Mouse (Mus musculus): ENCODE results near the gene Myt1l.

Gene Myt1l

DNA sequence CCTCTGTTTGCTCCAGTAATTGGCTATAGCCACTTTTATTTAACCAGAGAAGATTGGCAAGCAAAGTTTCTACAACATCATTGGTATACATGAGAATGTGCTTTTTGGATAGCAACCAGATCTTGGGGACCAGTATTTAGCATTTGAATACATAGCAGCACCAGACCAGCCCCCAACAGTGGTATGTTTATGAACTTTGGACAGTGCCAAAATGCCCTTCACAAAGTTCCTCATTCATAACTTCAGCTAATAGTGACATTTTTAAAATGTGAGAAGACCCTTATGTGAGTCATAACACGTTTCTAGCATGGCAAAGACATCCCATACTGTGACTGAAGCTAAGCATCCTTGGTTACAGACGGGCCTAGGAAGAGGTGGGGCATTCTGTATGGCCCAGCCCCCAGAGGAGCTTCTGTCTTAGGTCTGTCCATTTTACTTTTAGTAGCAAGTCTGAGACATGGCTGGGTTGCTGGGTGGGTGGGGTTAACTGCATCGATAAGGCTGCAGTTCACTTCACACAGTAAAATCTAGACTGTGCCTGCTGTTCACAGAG is 369.4 kb downstream of the Myt1l start:
- no peak for DNase-seq (ENCODE audit: low read depth, low spot score)

DNA sequence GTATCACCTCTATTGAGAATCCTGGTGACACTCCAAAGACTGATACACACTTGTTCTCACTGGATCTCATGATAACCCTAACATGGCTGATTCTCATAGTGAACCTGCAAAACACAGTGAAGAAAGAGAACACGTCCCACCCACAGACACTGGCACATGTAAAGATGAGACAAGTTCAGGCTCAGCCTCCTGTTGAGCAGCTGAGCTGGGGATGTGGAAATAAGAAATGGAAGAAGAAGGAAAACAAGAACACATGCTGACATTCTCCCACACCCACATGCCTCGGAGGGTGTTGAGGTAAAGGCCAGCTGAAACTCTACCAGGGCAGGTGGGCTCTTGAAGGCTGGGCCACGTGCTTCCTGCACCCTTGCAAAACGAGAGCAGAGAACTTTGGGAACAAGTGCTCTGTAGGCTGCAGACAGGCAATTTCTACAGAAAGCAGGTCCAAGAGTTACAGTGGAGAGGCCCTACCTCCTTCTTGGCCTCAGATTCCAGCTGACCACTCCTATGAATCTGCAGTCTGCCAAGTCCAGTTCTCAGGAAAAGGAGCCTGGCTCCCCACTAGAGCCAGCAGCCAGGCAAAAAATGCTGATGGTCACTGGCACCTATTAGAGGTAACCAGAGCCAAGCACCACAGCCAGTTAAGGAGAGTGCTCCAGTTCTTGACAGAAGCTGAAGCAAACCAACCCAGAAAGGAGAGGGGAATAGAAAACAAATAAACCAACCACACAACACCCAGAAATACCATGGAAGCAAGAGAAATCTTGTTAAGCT is 376.1 kb downstream of the Myt1l start:
- DNase-seq (ENCODE audit: low read depth, low spot score): no peak

DNA sequence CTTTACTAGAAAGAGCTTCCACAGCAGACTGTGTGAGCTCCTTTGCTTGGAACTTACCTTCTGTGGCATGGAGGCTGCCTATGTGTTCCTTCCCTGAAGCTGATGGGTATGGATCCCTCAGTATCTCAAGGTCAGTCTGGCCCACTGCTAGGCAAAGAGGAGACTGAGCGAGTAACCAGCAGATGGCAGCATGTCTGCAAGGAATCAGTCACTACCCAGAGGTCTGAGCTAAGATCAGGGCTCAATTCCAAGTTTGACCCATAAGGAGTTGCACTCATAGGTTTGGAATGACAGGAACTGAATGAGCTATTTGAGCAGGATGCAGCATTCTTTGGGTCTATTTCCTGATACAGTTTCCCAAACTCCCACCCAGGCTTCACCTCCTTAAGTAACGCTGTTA is 378.9 kb downstream of the Myt1l start:
- DNase-seq (ENCODE audit: low read depth, low spot score): peak; percentile 36

DNA sequence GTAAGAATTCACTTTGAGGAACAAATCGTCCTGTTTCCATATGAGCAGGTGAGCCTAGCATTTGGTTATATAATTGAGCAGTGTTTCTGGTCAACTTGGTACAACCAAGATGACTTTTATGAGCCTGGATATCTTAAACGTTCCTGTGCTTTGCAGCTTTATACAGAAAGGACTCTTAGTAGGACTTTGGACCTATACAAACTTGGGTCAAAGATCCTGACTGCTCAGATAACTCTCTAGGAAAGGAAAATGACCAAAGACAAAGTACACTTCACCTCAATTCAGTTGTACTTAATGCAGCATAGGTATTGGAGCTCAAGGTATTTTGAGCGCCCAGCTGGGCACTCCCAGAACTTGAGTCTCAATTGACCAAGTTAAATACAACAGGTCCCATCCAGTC is 388.0 kb downstream of the Myt1l start:
- no peak for DNase-seq (ENCODE audit: low read depth, low spot score)

DNA sequence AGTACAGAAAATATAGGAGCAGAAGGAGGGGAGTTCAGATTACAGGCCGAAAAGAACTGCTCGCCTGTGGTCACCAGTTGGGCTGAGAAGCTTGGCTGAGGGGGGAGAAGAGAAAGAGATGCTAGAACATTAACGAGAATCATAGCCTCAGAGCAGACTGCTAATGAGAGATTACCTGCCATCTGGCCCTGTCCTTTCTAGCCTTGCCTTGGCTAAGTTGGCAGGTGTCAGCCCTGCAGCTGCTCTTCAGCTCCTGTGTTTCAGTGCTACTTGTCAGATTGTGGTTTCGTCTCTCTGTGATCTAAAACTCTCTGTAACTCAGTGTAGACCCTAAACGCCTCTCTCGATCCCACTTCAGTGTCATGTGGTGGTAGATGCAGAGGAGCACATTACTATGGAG is 388.6 kb downstream of the Myt1l start:
- DNase-seq (ENCODE audit: low read depth, low spot score): no peak

DNA sequence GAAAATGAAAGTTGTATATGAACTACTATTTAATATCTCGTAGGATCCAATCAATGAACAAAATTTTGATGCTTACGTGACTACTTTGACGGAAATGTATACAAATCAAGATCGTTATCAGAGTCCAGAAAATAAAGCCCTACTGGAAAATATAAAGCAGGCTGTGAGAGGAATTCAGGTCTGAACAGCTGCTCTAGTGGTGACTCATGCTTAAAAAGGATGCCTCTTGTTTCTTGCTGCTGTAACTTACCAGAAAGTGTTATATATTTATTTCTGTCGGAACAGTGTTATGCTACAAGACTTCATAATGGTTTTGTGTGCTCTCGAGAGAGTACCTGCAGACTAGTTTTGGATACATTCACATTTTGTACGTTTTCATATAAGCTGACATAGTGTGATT is 392.1 kb downstream of the Myt1l start:
- DNase-seq (ENCODE audit: low read depth, low spot score): no peak

DNA sequence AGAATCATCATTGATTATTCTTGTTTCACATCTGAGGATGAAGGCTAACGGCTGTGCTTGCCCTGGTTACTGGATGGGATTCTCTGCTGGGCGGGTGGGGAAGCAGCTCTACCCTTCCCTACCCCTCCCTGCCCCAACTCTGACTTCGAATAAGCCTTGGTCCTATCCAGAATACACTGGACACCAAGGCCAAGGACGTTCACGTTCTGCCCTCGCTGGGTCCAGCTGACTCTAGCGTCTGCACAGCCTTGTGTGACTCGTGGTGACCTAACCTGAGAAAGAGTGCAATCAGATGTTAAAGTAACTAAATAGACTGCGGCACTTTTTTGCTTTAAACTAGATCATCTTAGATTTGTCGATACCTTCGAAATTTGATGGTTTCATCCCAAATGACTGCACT is 393.3 kb downstream of the Myt1l start:
- no peak for DNase-seq (ENCODE audit: low read depth, low spot score)

DNA sequence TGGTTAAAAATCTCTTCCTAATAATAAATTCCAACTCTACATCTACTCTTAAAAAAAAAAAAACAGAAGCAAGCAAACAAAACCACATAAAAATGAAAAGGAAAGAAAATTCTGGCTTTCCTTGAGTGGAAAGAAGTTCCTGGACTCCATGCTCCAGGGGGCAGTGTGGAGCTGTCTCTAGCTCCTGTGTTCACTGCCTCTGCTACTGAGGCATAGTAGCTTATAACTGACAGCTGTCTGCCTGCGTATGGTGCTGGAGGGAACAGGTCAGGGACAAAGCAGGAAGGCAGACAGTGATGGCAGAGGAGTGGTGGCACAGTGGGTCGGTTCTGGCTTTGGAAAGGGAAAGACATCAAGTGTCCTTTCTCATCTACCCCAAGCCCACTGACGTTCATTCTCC is 398.7 kb downstream of the Myt1l start:
- peak; percentile 30 for DNase-seq (ENCODE audit: low read depth, low spot score)

DNA sequence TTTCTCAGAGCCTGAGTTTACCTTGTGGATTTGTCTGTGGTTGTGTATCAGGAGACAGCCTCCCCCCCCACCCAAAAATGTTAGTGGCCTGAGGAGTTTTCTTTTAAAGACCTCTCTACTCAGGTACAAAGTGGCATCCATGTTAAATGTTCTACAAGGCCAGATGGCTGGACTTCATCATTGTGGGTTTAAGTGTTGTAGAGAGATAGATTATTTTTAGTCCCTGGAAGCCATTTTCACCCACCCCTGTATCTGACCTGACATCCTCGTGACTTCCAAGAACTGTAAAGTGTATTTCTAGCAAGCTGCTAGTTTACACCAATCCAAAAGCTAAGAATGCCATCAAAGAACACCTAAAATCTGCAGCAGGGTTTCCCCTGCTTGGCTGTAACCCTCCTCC is 402.4 kb downstream of the Myt1l start:
- DNase-seq (ENCODE audit: low read depth, low spot score): no peak

DNA sequence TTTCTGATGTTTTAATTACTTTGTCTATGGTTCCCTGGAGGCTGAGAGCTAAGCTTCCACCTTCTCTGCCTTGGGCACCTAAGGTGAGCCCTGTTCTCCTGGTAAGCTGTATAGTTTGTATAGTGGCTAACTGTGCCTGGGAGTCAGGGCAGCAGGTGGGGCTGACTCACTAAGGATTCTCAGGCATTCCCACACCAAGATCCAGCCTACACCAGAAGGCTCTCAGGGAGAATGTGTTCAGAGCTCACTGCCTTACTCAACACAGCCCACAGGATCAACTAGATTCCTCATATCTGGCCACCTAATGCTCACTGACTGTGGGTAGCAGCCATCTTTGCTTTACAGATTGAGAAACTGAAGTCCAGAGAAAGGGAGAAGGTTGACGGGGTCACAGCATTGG is 404.8 kb downstream of the Myt1l start:
- DNase-seq (ENCODE audit: low read depth, low spot score): no peak

DNA sequence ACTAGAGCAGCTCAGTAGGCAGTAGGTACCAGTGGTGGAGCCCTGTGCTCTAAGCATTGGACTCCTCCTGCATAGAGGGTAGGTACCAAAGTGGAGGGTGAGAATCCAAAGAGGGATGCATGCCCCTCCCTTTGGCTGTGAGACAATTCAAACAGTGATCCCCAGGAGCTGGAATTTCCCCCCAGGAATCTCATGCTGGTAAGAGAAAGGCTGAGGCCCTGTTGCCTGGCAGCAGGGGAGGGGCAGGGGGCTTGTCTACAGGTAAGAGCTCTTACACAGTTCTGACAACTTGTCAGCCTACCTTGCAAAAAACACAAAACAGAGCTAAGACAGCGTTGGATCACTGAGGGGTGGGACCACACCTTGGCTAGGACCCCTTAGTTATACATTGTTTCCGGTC is 405.3 kb downstream of the Myt1l start:
- DNase-seq (ENCODE audit: low read depth, low spot score): no peak

DNA sequence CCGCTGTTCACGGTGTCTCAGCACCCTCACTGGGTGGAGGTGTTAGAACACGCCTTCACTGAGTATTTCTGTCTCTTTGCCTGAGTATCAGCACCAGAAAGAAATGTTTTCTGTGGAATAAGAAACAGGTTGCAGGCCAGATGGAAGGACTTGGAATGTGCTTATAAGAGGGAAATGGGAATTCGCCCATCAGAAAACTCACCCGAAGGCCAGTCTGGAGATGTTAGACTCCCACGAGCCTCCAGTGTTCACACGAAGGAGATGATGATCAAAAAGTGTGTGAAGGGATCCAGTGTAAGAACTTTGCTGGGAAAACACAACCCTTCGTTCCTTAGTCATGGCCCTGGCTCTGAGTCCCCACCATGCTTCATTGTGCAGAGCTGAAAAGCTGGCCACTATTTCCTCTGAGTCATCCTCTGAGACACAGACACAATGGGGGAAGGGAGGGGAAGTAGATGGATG is 406.0 kb downstream of the Myt1l start:
- no peak for DNase-seq (ENCODE audit: low read depth, low spot score)

DNA sequence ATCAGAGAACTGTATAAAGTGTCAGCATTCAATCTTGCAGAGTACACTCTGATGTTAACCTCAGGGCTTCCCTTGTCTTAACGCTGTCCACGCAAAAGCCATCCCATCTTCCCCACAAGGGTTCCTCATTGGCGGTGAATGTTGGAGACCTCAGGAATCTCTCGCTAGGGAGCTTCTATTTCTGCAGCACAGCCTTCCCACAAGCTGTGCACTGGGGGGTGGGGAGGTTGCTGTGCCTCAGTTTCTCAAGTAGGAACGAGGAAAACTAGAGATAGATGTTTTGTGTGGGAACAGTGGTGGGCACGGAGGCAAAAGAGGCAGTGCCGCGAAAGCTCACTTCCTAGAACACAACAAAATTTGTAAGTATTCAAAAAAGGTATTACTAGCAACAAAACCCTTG is 409.1 kb downstream of the Myt1l start, which contains the start of gene Pxdn:
TSS of gene Pxdn (plus strand) at position 301 of the 400 bp plus-strand sequence.
- DNase-seq (ENCODE audit: low read depth, low spot score): no peak

DNA sequence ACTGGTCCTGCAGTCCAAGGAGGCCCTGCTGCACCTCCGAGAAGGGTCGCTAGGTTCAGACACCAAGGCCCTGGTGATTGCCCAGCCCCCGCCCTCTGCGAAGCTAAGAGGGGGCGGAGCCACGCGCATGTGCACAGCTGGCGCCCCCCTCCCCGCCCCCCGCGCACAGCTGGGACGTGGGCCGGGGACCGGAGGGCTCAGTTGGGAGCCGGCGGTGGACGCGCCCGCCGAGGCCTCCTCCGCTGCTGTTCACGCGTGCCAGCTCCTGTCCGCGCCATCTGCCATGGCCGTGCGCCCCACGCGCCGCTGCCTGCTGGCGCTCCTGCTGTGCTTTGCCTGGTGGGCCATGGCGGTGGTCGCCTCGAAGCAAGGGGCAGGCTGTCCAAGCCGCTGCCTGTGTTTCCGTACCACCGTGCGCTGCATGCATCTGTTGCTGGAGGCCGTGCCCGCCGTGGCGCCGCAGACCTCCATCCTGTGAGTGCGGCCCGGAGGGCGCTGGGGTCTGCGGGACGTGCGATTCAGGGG is 409.7 kb downstream of the Myt1l start:
- DNase-seq (ENCODE audit: low read depth, low spot score): peak; percentile 89

DNA sequence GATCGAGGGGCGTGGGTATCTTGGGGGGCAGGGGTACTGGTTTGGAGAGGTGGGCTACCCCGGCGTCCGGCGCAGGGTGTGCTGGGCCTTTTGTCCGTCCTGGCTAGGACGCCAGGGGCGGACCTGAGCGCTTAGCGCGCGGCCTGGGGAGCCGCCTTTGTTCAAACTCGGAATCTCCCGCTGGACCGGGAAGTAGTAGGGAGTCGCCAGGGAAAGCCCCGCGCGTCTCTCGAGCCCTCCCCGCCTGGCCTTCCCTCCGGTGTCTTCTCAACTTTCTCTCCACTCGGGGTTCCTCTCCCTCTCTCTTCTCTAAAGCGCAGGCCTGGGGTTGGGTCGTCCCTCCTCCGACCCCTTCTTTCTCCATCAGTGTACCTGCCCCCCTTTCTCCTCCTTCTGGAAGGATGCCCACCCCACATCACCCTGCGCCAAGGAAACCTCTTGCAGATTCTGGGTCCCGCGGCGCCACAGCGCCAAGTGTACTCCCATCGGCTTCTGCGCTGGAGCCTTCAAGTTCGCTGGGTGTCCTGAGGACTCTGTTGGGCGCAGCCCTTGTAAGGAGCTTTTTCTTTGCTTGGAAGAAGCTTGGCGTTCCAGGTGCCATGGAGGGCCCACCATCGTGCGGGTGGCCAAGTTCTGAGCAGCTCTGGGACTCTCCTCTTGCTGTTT is 410.3 kb downstream of the Myt1l start:
- DNase-seq (ENCODE audit: low read depth, low spot score): peak; percentile 72

DNA sequence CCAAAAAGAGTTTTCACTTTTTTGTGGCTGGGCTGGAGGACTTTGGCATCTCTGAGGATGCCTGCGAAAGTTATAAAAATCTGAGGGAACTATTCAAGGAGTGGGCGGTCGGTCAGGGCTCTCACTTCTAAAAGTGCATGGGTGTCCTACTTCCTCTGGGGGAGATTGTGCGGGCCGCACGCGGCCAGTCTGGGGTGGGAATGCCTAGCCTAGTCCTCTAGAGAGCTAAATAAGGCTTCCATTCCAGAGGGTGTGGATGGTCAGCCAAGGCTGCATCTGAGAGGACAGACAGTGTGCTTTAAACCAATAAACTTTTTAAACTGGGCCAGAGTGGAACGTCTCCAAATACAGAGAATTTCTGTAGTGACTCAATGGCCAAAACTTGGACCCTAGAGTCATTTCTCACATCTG is 411.1 kb downstream of the Myt1l start:
- DNase-seq (ENCODE audit: low read depth, low spot score): no peak

DNA sequence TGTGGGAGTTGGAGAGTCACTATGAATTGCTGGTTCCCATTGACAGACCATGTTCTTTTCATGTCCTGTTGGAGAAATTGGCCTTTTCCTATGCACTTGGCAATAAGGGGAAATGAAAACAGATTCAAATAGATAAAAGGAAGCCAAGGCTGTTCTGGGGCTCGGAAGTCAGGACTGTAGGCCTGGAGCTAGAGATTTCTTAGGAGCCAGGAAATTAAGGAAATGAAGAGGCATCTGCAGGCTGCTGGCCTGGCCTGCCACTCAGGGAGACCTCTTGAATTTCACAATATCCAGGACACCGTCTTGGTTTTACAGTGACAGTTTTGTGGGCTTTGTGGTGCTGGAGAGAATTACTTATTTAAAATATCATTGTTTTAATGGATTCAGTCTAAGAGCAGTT is 414.3 kb downstream of the Myt1l start:
- no peak for DNase-seq (ENCODE audit: low read depth, low spot score)

DNA sequence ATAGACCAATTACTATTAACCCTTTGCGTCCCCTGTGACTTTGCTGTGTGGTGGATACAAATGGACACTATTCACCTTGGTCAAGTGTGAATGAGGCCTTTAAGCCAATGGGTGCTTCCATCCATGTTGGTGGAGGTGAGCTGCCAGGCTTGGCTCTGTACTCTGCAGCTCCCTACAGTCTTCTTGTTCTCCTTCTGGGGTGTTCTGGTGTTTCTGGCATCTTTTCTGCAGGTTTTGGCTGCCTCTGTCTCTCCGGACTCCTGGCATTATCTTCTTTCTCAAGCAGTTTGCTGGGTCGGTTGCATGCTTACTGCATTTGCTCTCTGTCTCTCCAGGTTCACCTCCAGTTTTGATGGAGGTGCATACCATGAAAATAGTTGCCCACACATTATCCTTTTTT is 416.5 kb downstream of the Myt1l start:
- no peak for DNase-seq (ENCODE audit: low read depth, low spot score)

DNA sequence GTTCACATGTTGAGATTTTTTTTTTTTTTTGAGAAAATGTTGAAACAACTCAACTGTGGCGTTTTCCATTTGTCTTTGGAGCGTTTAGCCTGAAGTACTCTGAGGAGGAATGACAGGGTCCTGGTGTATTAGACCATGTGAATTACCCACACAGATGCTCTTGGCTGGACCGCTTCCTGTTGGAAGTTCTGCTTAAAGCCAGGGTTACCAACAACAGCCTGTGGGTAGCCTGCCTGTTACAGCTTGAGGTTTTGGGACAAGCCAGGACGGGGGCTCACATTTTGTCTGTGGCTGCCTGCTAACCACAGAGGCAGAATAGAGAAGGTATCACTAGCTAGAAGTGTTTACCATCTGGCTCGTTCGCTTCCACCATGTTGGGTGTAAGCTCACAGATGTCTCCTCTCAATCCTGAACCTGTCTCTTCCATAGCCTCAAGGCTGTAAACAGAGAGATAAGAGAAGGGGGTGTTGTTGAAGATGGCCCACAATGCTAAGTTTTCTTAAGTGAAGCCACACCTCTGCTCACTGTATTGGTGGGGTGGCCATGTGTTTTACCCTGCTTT is 417.1 kb downstream of the Myt1l start:
- no peak for DNase-seq (ENCODE audit: low read depth, low spot score)

DNA sequence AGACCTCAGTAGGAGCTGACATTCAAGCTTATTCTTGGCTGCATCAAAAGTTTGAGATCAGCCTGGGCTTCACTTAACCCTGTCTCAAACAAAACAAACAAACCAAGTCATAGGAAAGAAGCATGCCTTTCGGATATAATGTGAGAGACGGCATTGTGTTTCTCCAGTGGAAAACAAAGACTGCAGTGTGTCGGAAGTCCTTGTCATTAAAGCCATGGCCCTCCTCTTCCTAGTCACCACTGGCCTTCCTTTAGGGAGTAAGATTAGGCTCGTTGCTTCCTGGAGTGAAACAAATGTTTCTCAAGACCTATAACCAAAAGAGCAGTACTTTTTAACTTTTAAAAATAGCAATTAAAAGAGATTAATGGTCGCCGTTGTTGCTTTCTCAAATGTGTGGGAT is 422.9 kb downstream of the Myt1l start:
- no peak for DNase-seq (ENCODE audit: low read depth, low spot score)

DNA sequence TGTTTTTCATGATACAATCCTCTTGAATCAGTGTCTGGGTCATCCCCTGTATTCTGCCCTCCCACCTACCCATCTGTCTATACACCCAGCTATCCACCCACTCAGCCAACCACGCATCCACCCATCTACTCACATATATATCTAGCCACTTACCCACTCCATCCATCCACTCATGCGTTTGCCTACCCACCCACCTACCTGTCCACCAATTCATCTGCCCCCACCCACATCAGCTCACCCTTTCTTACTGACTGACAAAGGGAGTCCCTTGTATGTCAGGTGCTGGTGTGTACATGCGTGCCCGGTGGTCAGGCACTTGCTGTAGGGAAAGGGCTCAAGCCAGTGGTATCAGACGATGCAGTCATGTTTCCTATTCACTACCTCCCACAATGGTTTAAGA is 423.3 kb downstream of the Myt1l start:
- DNase-seq (ENCODE audit: low read depth, low spot score): no peak

DNA sequence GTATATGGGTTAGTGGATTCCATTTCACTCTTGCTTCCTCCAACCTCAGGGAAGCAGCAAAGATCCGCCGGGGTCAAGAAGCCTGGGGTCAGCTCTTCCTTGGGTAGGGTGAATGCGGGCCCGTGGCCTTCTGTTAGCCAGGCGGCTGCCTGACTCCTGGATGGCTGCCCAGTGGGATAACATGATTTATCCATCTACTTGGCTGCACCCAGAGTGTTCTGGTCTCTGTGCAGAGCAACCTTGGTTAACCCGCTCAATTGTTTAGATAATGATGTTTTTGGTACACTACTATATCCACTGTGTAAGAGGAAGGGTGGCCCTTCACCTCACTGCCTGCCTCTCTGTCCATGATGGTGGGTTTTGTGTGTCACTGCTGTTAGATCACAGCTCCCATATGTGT is 423.9 kb downstream of the Myt1l start:
- DNase-seq (ENCODE audit: low read depth, low spot score): no peak

Measured in mesoderm, embryonic 11.5 days (tissue).